Mouse (Mus musculus): ENCODE measurements around the gene Ferd3l. TPM values are rescaled to one million over a fixed set of nuclear protein-coding genes. Genes with fewer than 3 reads are reported as not detected.

Ferd3l gene
- polyA plus RNA-seq, 1 experiment from 2014 or later = not detected

DNA sequence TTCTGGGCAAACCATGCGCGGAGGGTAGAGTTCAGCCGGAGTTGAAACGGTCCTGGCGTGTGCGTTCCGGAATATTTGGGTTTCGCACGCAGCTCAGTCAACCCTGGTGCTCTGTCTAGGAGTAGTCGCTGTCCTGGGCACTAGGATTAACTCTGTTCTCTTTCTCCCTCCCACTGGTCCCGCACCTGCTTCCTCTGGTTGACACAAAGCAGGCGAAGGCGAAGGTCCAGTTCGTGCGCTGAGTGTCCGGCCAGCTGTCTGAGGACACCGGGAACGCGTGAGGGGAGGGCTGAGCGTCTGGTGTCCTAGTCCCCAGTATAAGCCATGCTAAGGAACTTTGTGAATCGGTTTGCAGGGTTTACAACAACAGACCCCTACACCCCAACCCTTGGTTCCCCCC lies 39.3 kb downstream of the Ferd3l start:
- peaks cover 83% of the 10 kb centered on the region for H3K27me3 ChIP-seq (ENCODE audit: control insufficient read depth, insufficient read depth, low read length)
- H3K9ac ChIP-seq (ENCODE audit: low read length) = no peak overlapping the region
- no peaks in the 10 kb centered on the region for H3K36me3 ChIP-seq (ENCODE audit: control insufficient read depth, insufficient read depth, low read length)
- H3K27ac ChIP-seq (replicated peaks in 1 of 2; ENCODE audit: control insufficient read depth in 1 of 2, insufficient read depth in 1 of 2, low read depth in 2 of 2, low read length in 2 of 2) = no peak overlapping the region
- H3K4me3 ChIP-seq (ENCODE audit: control insufficient read depth in 1 of 2, insufficient read depth in 1 of 2, low read depth in 1 of 2, low read length in 2 of 2) = peak overlapping the region; percentile 29 to 38
- no peaks in the 10 kb centered on the region for H3K9me3 ChIP-seq (ENCODE audit: control insufficient read depth, low read length)
- WGBS = under 1% methylated on average over 21 of the region's 21 CpGs
- peaks cover 3 to 22% of the 10 kb centered on the region in 2 experiments; a peak in 3 of 4 replicates for H3K4me1 ChIP-seq (ENCODE audit: control insufficient read depth in 2 of 2, insufficient read depth in 2 of 2, low read length in 2 of 2)
- no peak for ATAC-seq (ENCODE audit: insufficient number of reproducible peaks, insufficient read depth, low FRiP score, low read depth)
- peak overlapping the region; percentile 68 for H3K4me2 ChIP-seq (ENCODE audit: low read length)

DNA sequence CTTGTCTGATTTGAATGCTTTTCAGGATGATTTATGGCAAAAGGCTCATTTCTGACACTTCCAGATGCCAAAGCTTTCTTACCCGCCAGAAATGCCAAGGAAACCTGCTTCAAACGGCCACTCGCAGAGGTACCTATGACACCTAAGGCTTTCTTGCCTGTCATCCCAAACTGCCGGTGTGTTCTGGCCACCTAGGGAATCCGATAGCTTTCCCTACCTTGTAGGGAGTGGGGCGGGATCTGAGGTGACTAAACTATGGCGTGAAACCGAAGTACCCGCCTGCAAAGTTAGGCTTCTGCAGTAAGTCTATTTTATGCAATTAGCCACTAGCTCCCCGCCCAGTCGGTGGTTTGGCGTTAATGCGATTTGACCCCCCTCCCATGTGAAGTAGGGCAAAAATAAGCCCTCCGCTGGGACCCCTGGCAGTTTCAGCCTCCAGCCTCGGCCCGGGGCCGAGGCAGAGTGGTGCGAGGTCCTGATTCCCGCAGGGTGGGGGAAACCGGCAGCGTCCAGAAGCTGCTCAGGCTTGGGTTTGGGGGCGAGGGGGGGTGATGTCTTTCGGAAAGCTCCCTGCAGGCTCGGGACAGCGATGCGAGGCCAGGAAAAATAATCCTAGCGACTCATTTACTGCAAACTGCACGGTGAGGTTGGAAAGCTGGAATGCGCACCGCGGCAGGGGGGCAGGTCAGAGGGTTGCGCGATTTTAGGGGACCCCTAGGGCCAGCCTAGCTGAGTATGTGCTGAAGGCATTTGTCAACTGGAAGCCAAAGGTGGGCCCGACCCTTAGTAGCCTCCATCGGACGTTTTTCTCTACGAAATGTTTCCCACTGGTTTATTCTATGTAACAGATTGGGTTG lies 40.0 kb downstream of the Ferd3l start:
- Histone ChIP-seq H3K9me3 (ENCODE audit: control insufficient read depth, low read length) (no peaks in the 10 kb centered on the region), H3K4me2 (ENCODE audit: low read length) (peak overlapping the region; percentile 68), H3K4me3 (ENCODE audit: control insufficient read depth in 1 of 2, insufficient read depth in 1 of 2, low read depth in 1 of 2, low read length in 2 of 2) (peak overlapping the region; percentile 24 to 38; a peak in 3 of 4 replicates), H3K27me3 (ENCODE audit: control insufficient read depth, insufficient read depth, low read length) (peaks cover 76% of the 10 kb centered on the region), H3K9ac (ENCODE audit: low read length) (no peak overlapping the region), H3K27ac (replicated peaks in 1 of 2; ENCODE audit: control insufficient read depth in 1 of 2, insufficient read depth in 1 of 2, low read depth in 2 of 2, low read length in 2 of 2) (no peak overlapping the region), H3K36me3 (ENCODE audit: control insufficient read depth, insufficient read depth, low read length) (no peaks in the 10 kb centered on the region), H3K4me1 (ENCODE audit: control insufficient read depth in 2 of 2, insufficient read depth in 2 of 2, low read length in 2 of 2) (peaks cover 3 to 22% of the 10 kb centered on the region in 2 experiments; a peak in 3 of 4 replicates)
- 3% methylated on average over 37 of the region's 37 CpGs for WGBS
- ATAC-seq (ENCODE audit: insufficient number of reproducible peaks, insufficient read depth, low FRiP score, low read depth) = no peak

DNA sequence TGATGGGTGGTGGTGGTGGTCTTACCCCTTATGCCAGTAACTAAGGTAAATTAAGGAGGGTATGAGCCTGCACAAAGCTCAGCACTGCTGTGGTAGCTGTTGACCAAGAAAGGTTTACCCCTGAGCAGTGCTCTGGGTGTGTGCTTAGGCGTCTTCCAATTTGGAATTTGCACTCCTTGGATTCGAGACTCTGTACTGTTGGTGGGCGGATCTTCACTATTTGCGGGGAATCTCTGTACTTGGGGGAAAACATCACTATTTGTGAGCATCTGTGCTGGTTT lies 40.6 kb downstream of the Ferd3l start:
- WGBS = 34% methylated on average over 4 of the region's 4 CpGs
- Histone ChIP-seq H3K9ac (ENCODE audit: low read length) (no peak overlapping the region), H3K9me3 (ENCODE audit: control insufficient read depth, low read length) (no peaks in the 10 kb centered on the region), H3K4me3 (ENCODE audit: control insufficient read depth in 1 of 2, insufficient read depth in 1 of 2, low read depth in 1 of 2, low read length in 2 of 2) (peak overlapping the region in 1 of 2 experiments; percentile 38; a peak in 1 of 4 replicates), H3K4me2 (ENCODE audit: low read length) (peak overlapping the region; percentile 68; the same call in 1 of the 2 replicates), H3K36me3 (ENCODE audit: control insufficient read depth, insufficient read depth, low read length) (no peaks in the 10 kb centered on the region), H3K27me3 (ENCODE audit: control insufficient read depth, insufficient read depth, low read length) (peaks cover 70% of the 10 kb centered on the region), H3K4me1 (ENCODE audit: control insufficient read depth in 2 of 2, insufficient read depth in 2 of 2, low read length in 2 of 2) (peaks cover 3 to 22% of the 10 kb centered on the region in 2 experiments; a peak in 3 of 4 replicates), H3K27ac (replicated peaks in 1 of 2; ENCODE audit: control insufficient read depth in 1 of 2, insufficient read depth in 1 of 2, low read depth in 2 of 2, low read length in 2 of 2) (no peak overlapping the region)
- ATAC-seq (ENCODE audit: insufficient number of reproducible peaks, insufficient read depth, low FRiP score, low read depth) = no peak

Other genes with a start within 250 kb of the Ferd3l start
- gene Twist1, start 29.2 kb downstream of the Ferd3l start, polyA plus RNA-seq (2014; fragmentation: Nextera tagmentation; extraction: Ambion mirVana) = 3.8 and 6.3 TPM in 2 replicates